ENCODE assay signal across 8 mouse cellular contexts in genomic region chr3:152190679-152191477, GRCm38 (mm10). TPM values are rescaled to one million over a fixed set of nuclear protein-coding genes. Genes with fewer than 3 reads are reported as not detected.
DNase-seq lines count a peak whose midpoint lies in the region; ATAC-seq and TF ChIP-seq lines count a peak whose summit lies in the region.

No protein-coding gene starts in this region.

- H3K79me2 ChIP-seq in C2C12 (ENCODE audit: control insufficient read depth, insufficient read depth): peaks cover 80% of the 10 kb centered on the region
- H3K79me2 ChIP-seq in liver, adult 2 months (ENCODE audit: control insufficient read depth, insufficient read depth, low read length): peaks cover 7% of the 10 kb centered on the region

- H3K9ac ChIP-seq in liver, adult 2 months (ENCODE audit: low read depth, low read length): peak overlapping the region; percentile 70

- TF ChIP-seq POLR2A in liver, adult 2 months (IDR thresholded peaks at IDR 0.05; ENCODE audit: extremely low read depth, insufficient read depth, low read length): no peak

- ATAC-seq in erythroblast, adult 5-6 weeks (replicated peaks; ENCODE audit: low FRiP score, poor library complexity, severe bottlenecking): 0 out of 2 replicates have a peak, but pooled peaks have one; percentile 34
- ATAC-seq in cerebellum, adult (ENCODE audit: insufficient number of reproducible peaks, low FRiP score, low TSS enrichment): no peak

- peaks cover 13% of the 10 kb centered on the region for H3K36me3 ChIP-seq in C2C12 (ENCODE audit: control insufficient read depth, insufficient read depth)
- peaks cover 8% of the 10 kb centered on the region; the same call in 1 of the 2 replicates for H3K36me3 ChIP-seq in liver, adult 2 months (ENCODE audit: control insufficient read depth, insufficient read depth, low read length)

- H3K4me1 ChIP-seq in liver, adult 2 months (ENCODE audit: control insufficient read depth, insufficient read depth, low read length): peaks cover 14% of the 10 kb centered on the region

- H3ac ChIP-seq in C2C12 (ENCODE audit: control insufficient read depth, insufficient read length, low read depth): peak overlapping the region; percentile 65

- DNase-seq in heart, adult 11 months: peak; percentile 86
- DNase-seq in heart, postnatal 4 days: no peak
- DNase-seq in liver, adult 2 months (ENCODE audit: extremely low read depth, low read depth, low spot score): peak; percentile 41
- DNase-seq in thymus, postnatal 36 days: no peak
- no peak for DNase-seq in right cerebral cortex, adult 2 months (ENCODE audit: low spot score in 2 of 2)

- peaks cover 70% of the 10 kb centered on the region for H3K79me3 ChIP-seq in C2C12 (ENCODE audit: low read depth)

- WGBS in liver, adult 2 months: 12% methylated on average over 9 of the region's 9 CpGs

- H3K27me3 ChIP-seq in C2C12 (ENCODE audit: control insufficient read depth, insufficient read depth, insufficient read length): no peaks in the 10 kb centered on the region
- no peaks in the 10 kb centered on the region for H3K27me3 ChIP-seq in liver, adult 2 months (ENCODE audit: control insufficient read depth, insufficient read depth, low read length)

- peak overlapping the region; percentile 34 for H3K4me3 ChIP-seq in C2C12 (ENCODE audit: insufficient read depth, poor library complexity, severe bottlenecking)
- peak overlapping the region; percentile 39 for H3K4me3 ChIP-seq in liver, adult 2 months (ENCODE audit: insufficient read depth, low read depth, low read length)

- no peak for TF ChIP-seq CTCF in C2C12 (IDR thresholded peaks at IDR 0.05; ENCODE audit: control insufficient read depth, insufficient read depth, insufficient read length)
- no peak for TF ChIP-seq CTCF in liver, adult 2 months (IDR thresholded peaks at IDR 0.05; ENCODE audit: low read depth, low read length)

- H3K27ac ChIP-seq in liver, adult 2 months (replicated peaks; ENCODE audit: insufficient read depth, low read depth, low read length): peak overlapping the region; percentile 63

TF ChIP-seq in C2C12, 6 proteins besides CTCF, POLR2A, EP300 and RAD21:
- TF ChIP-seq CEBPB (IDR thresholded peaks at IDR 0.05; ENCODE audit: low read depth) (no peak), MYOD1 (IDR thresholded peaks at IDR 0.05; ENCODE audit: control insufficient read depth, insufficient read length, low read depth) (no peak)

RNA-seq across cellular contexts. Expression of gene Dnajb4, which starts 19.2 kb away (rescaled TPM):
- total RNA-seq in heart, postnatal 4 days (2021): 10 to 100 TPM; 58.3 to 62.3 TPM
- polyA plus RNA-seq in C2C12 (2012; fragmentation: generic; extraction: Trizol): 11.7 TPM
- total RNA-seq in erythroblast, adult 5-6 weeks (2015; ENCODE audit: low replicate concordance): 166 and 217 TPM in 2 replicates
- 316 and 353 TPM in 2 replicates for total RNA-seq in erythroblast, adult 5-6 weeks (2017; ENCODE audit: low replicate concordance)
- 22.4 and 23.0 TPM in 2 replicates for total RNA-seq in liver, adult 2 months (2014; rRNA removed)
- 5.3 and 6.3 TPM in 2 replicates for polyA plus RNA-seq in liver, adult 2 months (2012; rRNA removed)

RNA-seq across cellular contexts. Expression of gene Fubp1, which starts 19.3 kb away (rescaled TPM):
- total RNA-seq in heart, postnatal 4 days (2021): 100 to 1,000 TPM in 1 of 2 experiments, 10 to 100 TPM in 1; 99.9 to 108 TPM
- polyA plus RNA-seq in C2C12 (2012; fragmentation: generic; extraction: Trizol): 53.4 TPM
- total RNA-seq in erythroblast, adult 5-6 weeks (2015; ENCODE audit: low replicate concordance): 48.9 and 97.6 TPM in 2 replicates
- 108 and 142 TPM in 2 replicates for total RNA-seq in erythroblast, adult 5-6 weeks (2017; ENCODE audit: low replicate concordance)
- 61.9 and 71.5 TPM in 2 replicates for total RNA-seq in liver, adult 2 months (2014; rRNA removed)
- 17.5 and 28.1 TPM in 2 replicates for polyA plus RNA-seq in liver, adult 2 months (2012; rRNA removed)

RNA-seq across cellular contexts. Expression of gene Gipc2, which starts 24.8 kb away (rescaled TPM):
- 1 to 10 TPM; 3.5 to 4.6 TPM for total RNA-seq in heart, postnatal 4 days (2021)
- 1.2 TPM for polyA plus RNA-seq in C2C12 (2012; fragmentation: generic; extraction: Trizol)
- not detected in 2 replicates for total RNA-seq in erythroblast, adult 5-6 weeks (2015; ENCODE audit: low replicate concordance)
- 2.4 and 4.7 TPM in 2 replicates for total RNA-seq in erythroblast, adult 5-6 weeks (2017; ENCODE audit: low replicate concordance)
- total RNA-seq in liver, adult 2 months (2014; rRNA removed): 0.34 and 0.46 TPM in 2 replicates
- polyA plus RNA-seq in liver, adult 2 months (2012; rRNA removed): 0.05 and 0.22 TPM in 2 replicates

Comparison
In these comparisons a context has a peak if more than half of its experiments do, and no peak if none do; other contexts are left out.
1. DNase-seq: peak in heart, adult 11 months (single experiment) and liver, adult 2 months (single experiment); none in heart, postnatal 4 days (single experiment), thymus, postnatal 36 days (0 of 2) and right cerebral cortex, adult 2 months (0 of 2).